Mouse (Mus musculus) liver, adult 2 months (tissue): Measurements from ENCODE around the gene Erich6. TPM values are rescaled to one million over a fixed set of nuclear protein-coding genes. Genes with fewer than 3 reads are reported as not detected.
A peak's percentile ranks its signal among the peaks of the same experiment; 100 is the strongest.

Experiments used
- DNase-seq: peaks from one replicate; pipeline ENCODE4 v3.0.0-alpha.2; 2011; ENCODE audit warnings: low read depth, low spot score; ENCODE audit errors: extremely low read depth
- H3K27ac ChIP-seq: fragments of 200-500 bp; replicated peaks from 2 replicates; pipeline ENCODE4 v1.5.1; 2012; ENCODE audit warnings: low read depth, mild to moderate bottlenecking, control low read depth, inconsistent platforms, low read length; ENCODE audit not compliant: insufficient read depth
- H3K27me3 ChIP-seq: fragments of 200-500 bp; 2 replicates; pipeline ENCODE4 v1.6.1; 2012; ENCODE audit warnings: mild to moderate bottlenecking, moderate library complexity, low read length, inconsistent platforms; ENCODE audit not compliant: control insufficient read depth, insufficient read depth
- H3K36me3 ChIP-seq: fragments of 200-500 bp; 2 replicates; pipeline ENCODE4 v1.6.1; 2012; ENCODE audit warnings: low read length, inconsistent platforms; ENCODE audit not compliant: control insufficient read depth, insufficient read depth
- H3K4me1 ChIP-seq: fragments of 200-500 bp; 2 replicates; pipeline ENCODE4 v1.6.1; 2011; ENCODE audit warnings: low read length; ENCODE audit not compliant: control insufficient read depth, insufficient read depth
- H3K4me3 ChIP-seq: fragments of 200-500 bp; 2 replicates; pipeline ENCODE4 v1.5.1; 2011; ENCODE audit warnings: low read depth, mild to moderate bottlenecking, control low read depth, low read length, moderate library complexity; ENCODE audit not compliant: insufficient read depth
- H3K79me2 ChIP-seq: fragments of 200-500 bp; 2 replicates; pipeline ENCODE4 v1.6.1; 2012; ENCODE audit warnings: inconsistent platforms, mild to moderate bottlenecking, low read length, moderate library complexity; ENCODE audit not compliant: control insufficient read depth, insufficient read depth
- H3K9ac ChIP-seq: fragments of 200-500 bp; 2 replicates; pipeline ENCODE4 v1.6.1; 2012; ENCODE audit warnings: low read depth, mild to moderate bottlenecking, control low read depth, inconsistent platforms, low read length
- CTCF ChIP-seq: fragments of 200-500 bp; IDR thresholded peaks from 2 replicates; pipeline ENCODE4 v1.5.1; 2011; ENCODE audit warnings: low read depth, low read length, control low read depth
- POLR2A ChIP-seq: fragments of 200-500 bp; IDR thresholded peaks from 2 replicates; pipeline ENCODE4 v1.6.1; 2011; ENCODE audit warnings: low read length, control low read depth; ENCODE audit not compliant: insufficient read depth; ENCODE audit errors: extremely low read depth
- WGBS: fragments of 180-500 bp; shearing (Covaris S2); methylation state at CpG from one replicate; pipeline ENCODE4 v1.1.7; 2018; 5-methylcytosine and 5-hydroxymethylcytosine counted together
- polyA plus RNA-seq: library from polyadenylated mRNA; depleted of rRNA; stranded (reverse); fragments of >200 nt; gene quantifications from 2 replicates; pipeline ENCODE4 v1.2.3, GENCODE M21; 2012; rRNA removed
- total RNA-seq: library from RNA; depleted of rRNA; stranded (reverse); fragments of >200 nt; gene quantifications from 2 replicates; pipeline ENCODE4 v1.2.3, GENCODE M21; 2014; rRNA removed

Gene Erich6
- not detected in 2 replicates for total RNA-seq
- polyA plus RNA-seq, result not detected in 2 replicates

- no peak for DNase-seq
- peaks cover 4% of the 10 kb centered on the region for H3K4me1 ChIP-seq
- WGBS, result 4% methylated on average over 34 of the region's 34 CpGs
- H3K79me2 ChIP-seq, result no peaks in the 10 kb centered on the region
- no peaks in the 10 kb centered on the region for H3K27me3 ChIP-seq
- H3K4me3 ChIP-seq, result peak within 1 kb of the TSS; percentile 58; the same call in 1 of the 2 replicates
- no peaks in the 10 kb centered on the region for H3K36me3 ChIP-seq
- TF ChIP-seq CTCF (no peak), POLR2A (no peak)
- H3K27ac ChIP-seq, result no peak within 1 kb of the TSS
- peak within 1 kb of the TSS; percentile 61 for H3K9ac ChIP-seq
Observed at GRCm38 (mm10) chr3:58636406-58637295, at the start of gene Erich6. Erich6 (minus strand) TSS chr3:58637207.

DNA sequence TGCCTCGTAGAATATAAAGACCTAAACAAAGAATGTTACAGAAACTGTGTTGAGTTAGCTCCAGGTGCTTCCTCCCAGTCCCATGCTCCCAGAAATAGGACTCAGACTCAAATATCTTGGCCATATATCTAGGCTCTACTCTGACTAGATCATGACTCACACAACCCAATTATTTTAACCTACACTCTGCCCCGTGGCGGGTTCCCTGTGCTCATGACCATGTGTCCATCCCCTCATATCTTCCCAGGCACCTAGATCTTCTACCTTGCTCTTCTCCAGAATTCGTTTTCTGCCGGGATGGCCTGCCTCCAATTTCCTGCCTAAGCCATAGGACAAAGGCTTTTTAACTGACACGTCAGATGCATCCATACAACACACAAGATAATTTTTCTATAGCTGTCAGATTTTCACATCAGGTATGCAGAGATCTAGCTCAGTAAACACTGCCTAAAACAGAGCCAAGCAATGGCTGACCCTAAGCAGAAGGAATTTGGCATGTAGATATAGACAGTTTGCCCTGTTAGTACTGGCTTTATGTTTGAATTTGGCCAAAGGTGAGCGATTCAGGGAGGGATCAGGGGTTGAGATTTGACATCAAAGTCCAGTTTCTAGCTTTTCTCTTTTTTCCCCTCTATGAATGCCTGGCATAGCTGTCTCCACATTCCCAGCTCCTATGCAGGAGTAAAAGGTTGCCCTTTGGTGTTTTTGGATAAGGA lies 49.4 kb upstream of the Erich6 start:
- H3K36me3 ChIP-seq, result peaks cover 3% of the 10 kb centered on the region; the same call in 1 of the 2 replicates
- peak; percentile 95 for DNase-seq
- H3K27me3 ChIP-seq, result no peaks in the 10 kb centered on the region
- peaks cover 47% of the 10 kb centered on the region for H3K79me2 ChIP-seq
- peak overlapping the region; percentile 27; the same call in 1 of the 2 replicates for H3K9ac ChIP-seq
- 28% methylated on average over 7 of the region's 7 CpGs for WGBS
- TF ChIP-seq POLR2A, result no peak
- no peak for TF ChIP-seq CTCF
- H3K27ac ChIP-seq, result peak overlapping the region; percentile 97
- H3K4me3 ChIP-seq, result no peak overlapping the region
- peaks cover 46% of the 10 kb centered on the region for H3K4me1 ChIP-seq

- Histone ChIP-seq H3K27ac (peak overlapping the region; percentile 97), H3K4me1 (peaks cover 49% of the 10 kb centered on the region), H3K36me3 (peaks cover 3% of the 10 kb centered on the region; the same call in 1 of the 2 replicates), H3K27me3 (no peaks in the 10 kb centered on the region), H3K79me2 (peaks cover 49% of the 10 kb centered on the region), H3K9ac (no peak overlapping the region), H3K4me3 (no peak overlapping the region)
- peak; percentile 83 for DNase-seq
- 16% methylated on average over 3 of the region's 3 CpGs for WGBS
- TF ChIP-seq CTCF, result no peak
- no peak for TF ChIP-seq POLR2A
Observed at GRCm38 (mm10) chr3:58685396-58685795, 48.4 kb upstream of the Erich6 start.

- Histone ChIP-seq H3K4me3 (no peak overlapping the region), H3K27ac (peak overlapping the region; percentile 17), H3K9ac (no peak overlapping the region), H3K4me1 (peaks cover 54% of the 10 kb centered on the region), H3K36me3 (peaks cover 3% of the 10 kb centered on the region; the same call in 1 of the 2 replicates), H3K27me3 (no peaks in the 10 kb centered on the region), H3K79me2 (peaks cover 46% of the 10 kb centered on the region)
- 39% methylated on average over 7 of the region's 7 CpGs for WGBS
- TF ChIP-seq POLR2A (no peak), CTCF (no peak)
- no peak for DNase-seq
Observed at GRCm38 (mm10) chr3:58683346-58683745, 46.3 kb upstream of the Erich6 start.

DNA sequence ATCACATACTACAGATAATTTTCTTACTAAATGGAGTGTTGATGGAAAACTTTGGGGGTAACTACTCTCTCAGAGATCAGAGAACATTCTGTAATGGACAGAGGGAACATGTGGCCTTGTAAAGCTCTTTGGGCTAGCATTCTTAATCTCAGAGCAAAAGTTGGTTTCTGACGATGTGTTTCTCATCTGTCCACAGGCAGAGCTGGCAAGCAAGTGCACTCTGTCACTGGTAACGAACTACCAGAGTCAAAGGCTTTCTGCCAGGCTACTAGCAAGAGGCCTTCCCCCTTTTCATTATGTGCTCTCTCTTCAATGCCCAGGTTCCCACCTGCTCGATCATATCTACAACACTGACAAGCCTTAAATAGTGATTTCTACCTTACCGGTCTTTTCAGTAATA lies 45.3 kb upstream of the Erich6 start:
- TF ChIP-seq POLR2A, result no peak
- TF ChIP-seq CTCF, result no peak
- Histone ChIP-seq H3K27me3 (no peaks in the 10 kb centered on the region), H3K4me3 (no peak overlapping the region), H3K27ac (0 out of 2 replicates have a peak overlapping the region, but pooled peaks have one; percentile 2), H3K79me2 (peaks cover 43% of the 10 kb centered on the region), H3K36me3 (peaks cover 3% of the 10 kb centered on the region; the same call in 1 of the 2 replicates), H3K9ac (no peak overlapping the region), H3K4me1 (peaks cover 56% of the 10 kb centered on the region)
- peak; percentile 73 for DNase-seq
- WGBS, result 29% methylated on average over 4 of the region's 4 CpGs
